Mouse (Mus musculus) heart, postnatal 25 days (tissue): ENCODE measurements around the gene Per1. TPM values are rescaled to one million over a fixed set of nuclear protein-coding genes. Genes with fewer than 3 reads are reported as not detected.
"Not testable (repeated sequence)": the region's sequence is repeated elsewhere in the genome, so short reads cannot be mapped to it uniquely, and the experiment has no call there.

Source experiments
- DNase-seq: peaks from one replicate; pipeline ENCODE4 v3.0.0; 2022; ENCODE audit warnings: low spot score
- intact Hi-C: fragments of 180-260 bp; cut with DNase I; formaldehyde crosslinking; loops from one replicate; pipeline ENCODE4 v1.15.1; 2025
- total RNA-seq, 2 experiments: library from RNA; stranded (reverse); gene quantifications; 2 replicates each; pipeline ENCODE4 v1.2.3; 2021

Gene Per1
- total RNA-seq, 2 experiments from 2014 or later = 32.3 to 61.0 TPM

GRCm38 (mm10) chr11:69078041-69078440 is 17.0 kb upstream of the Per1 start:
- DNase-seq = no peak
- intact Hi-C loops = no loop called here

GRCm38 (mm10) chr11:69078805-69079438 is 16.1 kb upstream of the Per1 start:
- intact Hi-C loops = no loop called here
- peak; percentile 18 for DNase-seq

GRCm38 (mm10) chr11:69080102-69080854 is 14.7 kb upstream of the Per1 start:
- intact Hi-C loops = no loop called here
- DNase-seq = no peak

- intact Hi-C loops = no loop called here
- no peak for DNase-seq
Observed at GRCm38 (mm10) chr11:69080855-69081222, 14.2 kb upstream of the Per1 start.

GRCm38 (mm10) chr11:69081613-69082012 is 13.4 kb upstream of the Per1 start:
- DNase-seq = no peak
- intact Hi-C loops = no loop called here

GRCm38 (mm10) chr11:69085608-69086007 is 9.4 kb upstream of the Per1 start:
- intact Hi-C loops = no loop called here
- no peak for DNase-seq

- DNase-seq = no peak
Observed at GRCm38 (mm10) chr11:69086390-69086789, 8.6 kb upstream of the Per1 start.

GRCm38 (mm10) chr11:69087082-69087481 is 7.9 kb upstream of the Per1 start:
- intact Hi-C loops = no loop called here
- no peak for DNase-seq

More at GRCm38 (mm10) chr11:69086390-69086789, 8.6 kb upstream of the Per1 start:
- intact Hi-C loops = no loop called here

GRCm38 (mm10) chr11:69087597-69087996 is 7.4 kb upstream of the Per1 start:
- intact Hi-C loops = no loop called here
- no peak for DNase-seq

GRCm38 (mm10) chr11:69088103-69088855 is 6.7 kb upstream of the Per1 start, which contains the start of gene Vamp2:
TSS of gene Vamp2 (plus strand) at chr11:69088490.
- DNase-seq = peak; percentile 85
- intact Hi-C loops = loop anchor here (2.0 kb wide), 1 partner anchor 17 kb away; the partner anchor contains the start of gene Tmem107

- no peak for DNase-seq
Observed at GRCm38 (mm10) chr11:69088856-69089615, 6.0 kb upstream of the Per1 start.

GRCm38 (mm10) chr11:69089616-69090290 is 5.3 kb upstream of the Per1 start:
- intact Hi-C loops = loop anchor here (2.0 kb wide), 1 partner anchor 19 kb away; the partner anchor contains the start of gene Tmem107
- DNase-seq = no peak

More at GRCm38 (mm10) chr11:69088856-69089615, 6.0 kb upstream of the Per1 start:
- intact Hi-C loops = loop anchor here (2.0 kb wide), 1 partner anchor 18 kb away; the partner anchor contains the start of gene Tmem107

- DNase-seq = no peak
- intact Hi-C loops = no loop called here
Observed at GRCm38 (mm10) chr11:69090367-69090766, 4.7 kb upstream of the Per1 start.

- no peak for DNase-seq
- intact Hi-C loops = loop anchor here (2.0 kb wide), 1 partner anchor 29 kb away; the partner anchor contains the start of gene Hes7
Observed at GRCm38 (mm10) chr11:69091566-69092385, 3.2 kb upstream of the Per1 start.

- intact Hi-C loops = loop anchor here (2.0 kb wide), 1 partner anchor 28 kb away; the partner anchor contains the start of gene Hes7
- DNase-seq = no peak
Observed at GRCm38 (mm10) chr11:69092386-69092751, 2.6 kb upstream of the Per1 start.

- DNase-seq = no peak
- intact Hi-C loops = loop anchor here (2.0 kb wide), 1 partner anchor 28 kb away; the partner anchor contains the start of gene Hes7
Observed at GRCm38 (mm10) chr11:69092871-69093270, 2.1 kb upstream of the Per1 start.

- DNase-seq = not testable (repeated sequence)
- intact Hi-C loops = loop anchor here (2.0 kb wide), 1 partner anchor 27 kb away; the partner anchor contains the start of gene Hes7
Observed at GRCm38 (mm10) chr11:69093856-69094255, 1.2 kb upstream of the Per1 start.
